Mouse (Mus musculus) intestine, embryonic 16.5 days (tissue): Measurements from ENCODE around the gene Vps72. TPM values are rescaled to one million over a fixed set of nuclear protein-coding genes. Genes with fewer than 3 reads are reported as not detected.
A peak's percentile ranks its signal among the peaks of the same experiment; 100 is the strongest.
"Not testable (repeated sequence)": the region's sequence is repeated elsewhere in the genome, so short reads cannot be mapped to it uniquely, and the experiment has no call there.

Source experiments
- ATAC-seq: fragments of 200-750 bp; cut with Nextera tagmentation; 2 replicates; pipeline ENCODE4 v1.8.0; 2017; ENCODE audit warnings: moderate TSS enrichment, moderate library complexity
- H3K27ac ChIP-seq: fragments of 300-500 bp; sonication (generic); 2 replicates; pipeline ENCODE4 v1.5.1; 2014; ENCODE audit warnings: mild to moderate bottlenecking, low read length
- H3K27me3 ChIP-seq: fragments of 300-500 bp; sonication (generic); replicated peaks from 2 replicates; pipeline ENCODE4 v1.6.1; 2014; ENCODE audit warnings: low read length, control low read depth, mixed read lengths; ENCODE audit not compliant: control insufficient read depth, insufficient read depth
- H3K36me3 ChIP-seq: fragments of 300-500 bp; sonication (generic); 2 replicates; pipeline ENCODE4 v1.6.1; 2014; ENCODE audit warnings: low read length, control low read depth; ENCODE audit not compliant: control insufficient read depth, insufficient read depth
- H3K4me1 ChIP-seq: fragments of 300-500 bp; sonication (generic); 2 replicates; pipeline ENCODE4 v1.6.1; 2014; ENCODE audit warnings: low read length, control low read depth, mixed read lengths; ENCODE audit not compliant: control insufficient read depth, insufficient read depth
- H3K4me2 ChIP-seq: fragments of 300-500 bp; sonication (generic); 2 replicates; pipeline ENCODE4 v1.6.1; 2014; ENCODE audit warnings: low read depth, low read length, control low read depth
- H3K4me3 ChIP-seq: fragments of 300-500 bp; sonication (generic); 2 replicates; pipeline ENCODE4 v1.5.1; 2014; ENCODE audit warnings: mild to moderate bottlenecking, low read length
- H3K9ac ChIP-seq: fragments of 300-500 bp; sonication (generic); 2 replicates; pipeline ENCODE4 v1.6.1; 2014; ENCODE audit warnings: low read depth, low read length
- H3K9me3 ChIP-seq: fragments of 300-500 bp; sonication (generic); 2 replicates; pipeline ENCODE4 v1.6.1; 2016; ENCODE audit warnings: low read length, control low read depth; ENCODE audit not compliant: control insufficient read depth
- WGBS: fragments of 180-500 bp; shearing (Covaris S2); extraction: QIAGEN DNeasy Blood & Tissue Kit; methylation state at CpG from one replicate; pipeline ENCODE4 v1.1.7; 2014; 5-methylcytosine and 5-hydroxymethylcytosine counted together
- polyA plus RNA-seq: library from polyadenylated mRNA; unstranded; fragments of >200 nt; fragmentation: Nextera tagmentation; extraction: Ambion mirVana; gene quantifications from 2 replicates; pipeline ENCODE4 v1.2.1, GENCODE M21; 2015

Gene Vps72
- polyA plus RNA-seq, 1 experiment from 2014 or later: 120 TPM

DNA sequence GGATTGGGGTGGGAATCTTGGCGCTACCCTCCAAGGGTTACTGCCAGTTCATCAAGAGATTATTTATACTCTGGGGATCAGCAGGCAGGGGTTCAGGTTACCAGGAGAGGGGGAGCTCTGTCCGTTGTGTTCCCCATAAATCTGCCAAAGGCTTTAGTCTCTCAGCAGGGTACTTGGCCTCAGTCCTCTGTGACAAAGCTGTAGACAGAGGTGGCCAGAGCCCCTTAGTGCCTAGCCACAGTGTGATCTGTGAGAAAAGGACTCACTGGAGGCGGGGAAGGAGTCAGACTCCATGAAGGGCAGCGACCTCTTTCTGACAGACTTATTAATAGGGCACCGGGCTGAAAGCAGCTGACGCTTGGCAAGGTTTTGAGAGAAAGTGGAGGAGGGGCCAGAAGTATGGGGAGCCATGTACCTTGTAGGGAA, 18.4 kb downstream of the Vps72 start:
- no peak for ATAC-seq
- H3K4me1 ChIP-seq: peaks cover 10% of the 10 kb centered on the region
- no peak overlapping the region for H3K27ac ChIP-seq
- no peak overlapping the region for H3K4me2 ChIP-seq
- no peaks in the 10 kb centered on the region for H3K27me3 ChIP-seq
- H3K36me3 ChIP-seq: 0 out of 2 replicates have a peak, but pooled peaks cover 4% of the 10 kb centered on the region
- H3K9me3 ChIP-seq: no peaks in the 10 kb centered on the region
- no peak overlapping the region for H3K4me3 ChIP-seq
- no peak overlapping the region for H3K9ac ChIP-seq
- WGBS: 50% methylated on average over 6 of the region's 6 CpGs

DNA sequence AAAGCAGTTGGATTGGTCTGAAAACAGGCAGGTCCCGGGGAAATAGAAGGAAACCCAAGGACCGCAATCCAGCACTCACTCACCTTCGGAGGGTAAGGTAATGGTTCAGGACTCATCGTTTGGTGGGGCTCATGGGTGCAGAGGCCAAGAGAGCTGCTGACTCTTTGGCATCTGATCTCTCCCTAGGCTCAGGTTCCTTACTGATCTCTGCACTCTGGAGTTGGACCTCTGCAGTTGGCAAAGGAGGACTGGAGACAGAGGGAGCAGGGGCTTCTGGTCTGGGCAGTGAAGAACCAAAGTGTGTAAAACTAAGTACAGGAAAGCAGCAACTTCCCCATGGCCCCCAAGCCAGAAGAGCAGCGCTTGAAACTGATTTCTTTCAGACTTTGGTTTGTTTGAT, 19.3 kb downstream of the Vps72 start:
- H3K4me1 ChIP-seq: peaks cover 9% of the 10 kb centered on the region
- H3K4me3 ChIP-seq: no peak overlapping the region
- H3K27ac ChIP-seq: no peak overlapping the region
- 0 out of 2 replicates have a peak, but pooled peaks cover 4% of the 10 kb centered on the region for H3K36me3 ChIP-seq
- ATAC-seq: no peak
- no peak overlapping the region for H3K4me2 ChIP-seq
- no peaks in the 10 kb centered on the region for H3K9me3 ChIP-seq
- 79% methylated on average over 5 of the region's 5 CpGs for WGBS
- no peak overlapping the region for H3K9ac ChIP-seq
- H3K27me3 ChIP-seq: no peaks in the 10 kb centered on the region

DNA sequence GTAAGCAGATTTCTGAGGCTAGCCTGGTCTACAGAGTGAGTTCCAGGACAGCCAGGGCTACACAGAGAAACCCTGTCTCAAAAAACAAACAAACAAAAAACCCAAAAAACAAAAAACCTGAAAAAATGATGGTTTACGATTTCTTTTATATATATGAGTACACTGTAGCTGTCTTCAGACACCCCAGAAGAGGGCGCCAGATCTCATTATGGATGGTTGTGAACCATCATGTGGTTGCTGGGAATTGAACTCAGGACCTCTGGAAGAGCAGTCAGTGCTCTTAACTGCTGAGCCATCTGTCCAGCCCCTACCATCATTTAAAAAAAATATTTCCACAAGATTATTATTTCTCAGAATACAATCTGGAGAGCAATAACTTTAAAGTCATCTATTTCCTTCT, 21.6 kb downstream of the Vps72 start:
- not testable (repeated sequence) for H3K9me3 ChIP-seq, H3K4me3 ChIP-seq, H3K4me2 ChIP-seq, H3K9ac ChIP-seq, ATAC-seq, H3K27me3 ChIP-seq, H3K27ac ChIP-seq, H3K36me3 ChIP-seq
- 86% methylated on average over 2 of the region's 2 CpGs for WGBS
- H3K4me1 ChIP-seq: peaks cover 10% of the 10 kb centered on the region

DNA sequence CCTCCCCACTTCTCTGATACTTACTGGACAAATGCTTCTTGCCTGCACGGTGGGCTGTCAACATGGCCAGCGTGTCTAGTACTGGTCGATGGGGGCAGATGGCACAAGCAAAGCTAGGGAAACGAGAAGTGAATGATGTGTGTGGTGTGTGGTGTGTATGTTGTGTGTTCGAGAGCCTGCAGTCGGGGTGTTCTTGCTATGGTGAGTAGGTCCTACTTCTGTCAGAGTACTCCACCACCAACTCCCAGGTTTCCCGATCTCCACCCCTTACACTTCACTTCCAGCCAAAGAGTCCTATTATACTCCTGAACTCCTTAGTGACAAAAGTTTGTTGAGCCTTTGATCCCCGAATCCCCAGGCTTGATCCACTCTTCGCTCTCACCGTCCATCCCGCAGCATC, 22.4 kb downstream of the Vps72 start:
- Histone ChIP-seq H3K4me2 (peak overlapping the region; percentile 93), H3K27ac (0 out of 2 replicates have a peak overlapping the region, but pooled peaks have one; percentile 49), H3K4me1 (peaks cover 10% of the 10 kb centered on the region), H3K9me3 (no peaks in the 10 kb centered on the region), H3K27me3 (no peaks in the 10 kb centered on the region), H3K9ac (peak overlapping the region; percentile 78), H3K36me3 (0 out of 2 replicates have a peak, but pooled peaks cover 4% of the 10 kb centered on the region), H3K4me3 (peak overlapping the region; percentile 78)
- WGBS: 53% methylated on average over 11 of the region's 11 CpGs
- ATAC-seq: peak; percentile 9; the same call in 1 of the 2 replicates

DNA sequence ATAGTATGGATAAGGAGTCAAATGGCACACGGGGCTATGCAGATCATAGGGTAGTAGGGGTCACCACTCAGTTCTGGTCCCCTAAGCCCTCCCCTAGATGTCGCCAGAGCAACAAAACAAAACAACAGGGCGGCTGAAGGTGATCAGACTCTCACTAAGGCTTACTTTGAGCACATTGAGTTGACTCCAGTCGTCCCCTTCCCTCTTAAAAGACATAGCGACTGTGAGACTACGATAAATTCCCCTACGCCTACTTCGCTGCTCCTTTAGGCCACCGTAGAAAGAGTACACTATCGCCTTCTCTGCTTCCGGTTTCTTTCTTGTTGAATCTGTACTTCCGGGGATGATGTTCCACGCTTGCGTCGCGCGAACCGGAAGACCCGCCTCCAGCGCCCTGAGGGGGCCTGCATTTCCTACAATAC, 22.9 kb downstream of the Vps72 start, which contains the start of the genes Scnm1 and Lysmd1:
Gene Scnm1 (minus strand): TSS at position 332 of the 422 bp plus-strand sequence.
Gene Lysmd1 (plus strand): TSS at position 409 of the 422 bp plus-strand sequence.
- Histone ChIP-seq H3K4me1 (peaks cover 10% of the 10 kb centered on the region), H3K4me2 (peak within 1 kb of the TSS; percentile 93), H3K27me3 (no peaks in the 10 kb centered on the region), H3K9ac (peak within 1 kb of the TSS; percentile 78), H3K27ac (peak within 1 kb of the TSS; percentile 49; the same call in 1 of the 2 replicates), H3K4me3 (peak within 1 kb of the TSS; percentile 78), H3K36me3 (0 out of 2 replicates have a peak, but pooled peaks cover 4% of the 10 kb centered on the region), H3K9me3 (no peaks in the 10 kb centered on the region)
- ATAC-seq: peak; percentile 93
- under 1% methylated on average over 20 of the region's 20 CpGs for WGBS

DNA sequence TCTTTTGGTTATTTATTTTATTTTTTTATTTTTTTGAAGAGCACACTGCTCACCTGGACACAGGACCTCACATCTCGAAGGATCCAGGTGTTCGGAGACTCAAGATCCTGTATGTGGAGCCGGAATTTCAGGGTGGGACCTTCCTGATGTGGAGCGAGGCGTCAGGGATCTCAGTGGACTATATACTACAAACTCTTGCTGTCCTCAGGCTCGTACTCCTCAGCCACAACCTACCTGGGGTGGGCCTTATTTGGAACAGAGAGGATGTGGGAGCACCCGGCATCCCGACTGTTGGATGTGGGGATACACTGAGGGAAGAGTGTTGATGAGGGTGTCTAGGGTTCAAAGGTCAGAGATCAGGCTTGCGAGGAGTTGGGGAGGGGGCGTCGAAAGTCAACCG, 23.3 kb downstream of the Vps72 start:
- H3K4me3 ChIP-seq: peak overlapping the region; percentile 78; the same call in 1 of the 2 replicates

DNA sequence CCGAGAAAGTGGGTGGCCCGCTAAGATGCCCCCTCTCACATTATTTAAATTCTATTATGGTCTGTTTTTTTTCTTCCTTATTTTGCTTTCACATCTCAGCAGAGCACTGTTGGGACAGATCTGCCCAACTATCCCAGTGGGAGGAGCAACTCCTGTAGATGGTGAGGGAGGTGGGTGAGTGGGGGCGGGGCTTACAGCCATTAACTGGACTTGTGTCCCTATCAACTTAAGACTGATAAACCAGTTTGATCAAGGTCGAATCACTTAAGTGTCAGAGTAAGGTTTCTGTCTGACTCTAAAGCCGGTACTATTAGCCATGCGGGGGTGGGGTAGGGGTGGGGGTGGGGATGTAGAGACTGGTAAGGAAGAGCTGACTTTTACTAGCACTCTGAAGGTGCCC, 24.2 kb downstream of the Vps72 start:
- H3K9ac ChIP-seq: peak overlapping the region; percentile 37; the same call in 1 of the 2 replicates
- peaks cover 10% of the 10 kb centered on the region for H3K4me1 ChIP-seq
- no peaks in the 10 kb centered on the region for H3K27me3 ChIP-seq
- peak overlapping the region; percentile 44 for H3K4me3 ChIP-seq
- H3K9me3 ChIP-seq: no peaks in the 10 kb centered on the region
- H3K36me3 ChIP-seq: no peaks in the 10 kb centered on the region
- peak overlapping the region; percentile 37; the same call in 1 of the 2 replicates for H3K27ac ChIP-seq
- WGBS: 16% methylated on average over 6 of the region's 6 CpGs
- H3K4me2 ChIP-seq: peak overlapping the region; percentile 60
- peak; percentile 65 for ATAC-seq

More for the DNA sequence above, 23.3 kb downstream of the Vps72 start:
- H3K27ac ChIP-seq, H3K9ac ChIP-seq, H3K36me3 ChIP-seq, H3K9me3 ChIP-seq, H3K27me3 ChIP-seq, H3K4me2 ChIP-seq: not testable (repeated sequence)
- WGBS: no CpG with 5 or more reads among the region's 12 CpGs
- ATAC-seq: peak; percentile 45
- peaks cover 10% of the 10 kb centered on the region for H3K4me1 ChIP-seq

DNA sequence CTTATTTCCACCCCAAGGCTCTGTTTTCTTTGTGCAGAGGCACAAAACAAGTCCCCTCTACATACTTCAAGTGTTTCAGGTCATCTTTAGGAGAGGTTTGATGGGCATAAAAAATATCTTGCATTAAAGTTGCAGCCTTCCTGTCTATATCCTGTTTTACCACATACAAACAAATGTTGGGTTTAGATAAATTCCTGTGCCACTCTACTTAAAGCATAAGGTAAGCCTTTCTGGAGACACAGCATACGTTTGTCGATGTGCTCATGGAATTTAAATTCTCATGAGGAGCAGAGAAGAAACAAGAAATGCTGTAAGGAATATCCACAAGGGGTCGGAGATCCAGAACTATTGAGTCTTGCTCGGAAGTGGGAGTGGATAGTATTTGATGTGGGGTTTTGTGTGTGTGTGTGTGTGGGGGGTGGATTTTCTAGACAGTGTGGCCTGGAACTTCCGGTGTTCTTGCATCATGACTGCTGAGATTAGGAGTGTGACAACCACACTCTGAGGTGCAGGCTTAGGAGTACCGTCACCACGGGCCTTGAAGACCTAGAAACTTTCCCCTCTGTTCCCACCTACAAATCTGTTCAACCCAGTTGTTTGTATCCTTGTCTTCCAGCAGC, 24.7 kb downstream of the Vps72 start:
- Histone ChIP-seq H3K36me3 (no peaks in the 10 kb centered on the region), H3K9me3 (no peaks in the 10 kb centered on the region), H3K4me1 (peaks cover 10% of the 10 kb centered on the region), H3K27ac (no peak overlapping the region; the same call in 1 of the 2 replicates), H3K27me3 (no peaks in the 10 kb centered on the region), H3K9ac (no peak overlapping the region; the same call in 1 of the 2 replicates), H3K4me2 (peak overlapping the region; percentile 60), H3K4me3 (peak overlapping the region; percentile 44)
- 83% methylated on average over 7 of the region's 7 CpGs for WGBS
- no peak for ATAC-seq

DNA sequence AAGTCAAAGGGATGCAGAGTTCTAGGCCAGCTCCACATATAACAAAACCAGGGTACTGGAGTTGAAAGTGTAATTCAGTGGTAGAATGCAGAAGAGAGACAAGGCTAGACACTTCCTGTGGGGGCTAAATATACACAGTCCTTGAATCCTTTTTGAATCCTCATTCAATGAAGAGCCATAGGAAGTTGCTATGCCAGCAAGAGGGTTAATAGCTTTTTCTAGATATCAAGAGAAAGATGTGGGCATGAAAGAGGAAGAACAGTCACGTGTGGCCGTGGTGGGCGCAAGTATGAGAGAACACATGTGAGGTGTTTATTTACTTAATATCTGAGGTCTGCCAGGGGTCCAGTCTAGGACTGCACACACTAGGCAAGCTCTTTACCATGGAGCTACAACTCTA, 25.5 kb downstream of the Vps72 start:
- Histone ChIP-seq H3K27ac (no peak overlapping the region), H3K4me3 (no peak overlapping the region), H3K27me3 (no peaks in the 10 kb centered on the region), H3K4me1 (peaks cover 10% of the 10 kb centered on the region), H3K9me3 (no peaks in the 10 kb centered on the region), H3K36me3 (no peaks in the 10 kb centered on the region), H3K9ac (no peak overlapping the region), H3K4me2 (no peak overlapping the region)
- ATAC-seq: no peak
- WGBS: 87% methylated on average over 3 of the region's 3 CpGs
